Mouse (Mus musculus): ENCODE results near the gene Surf4.

DNA sequence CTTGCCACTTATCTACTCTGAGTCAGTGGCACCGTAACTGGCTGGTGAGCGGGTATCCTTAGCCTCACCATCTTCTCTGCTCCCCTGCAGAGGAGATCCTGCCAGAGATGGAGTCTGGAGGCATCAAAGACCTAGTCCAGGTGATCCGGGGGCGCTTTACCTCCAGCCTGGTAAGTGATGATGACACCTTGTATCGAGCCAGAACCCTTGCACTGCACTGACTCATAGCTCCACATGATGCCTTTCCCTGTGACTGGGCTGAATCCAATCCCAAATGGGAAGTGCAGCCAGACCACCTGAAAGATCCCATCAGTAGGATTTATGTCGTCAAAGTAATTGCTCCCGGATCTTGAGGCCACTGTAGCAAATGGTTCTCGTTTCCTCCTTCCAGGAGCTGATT lies 19.1 kb upstream of the Surf4 start:
- TF ChIP-seq CTCF (IDR thresholded peaks at IDR 0.05; ENCODE audit: borderline replicate concordance, insufficient read depth, low read length) = no peak
- TF ChIP-seq POLR2A (IDR thresholded peaks at IDR 0.05; ENCODE audit: low read depth, low read length) = no peak

Measured in embryonic fibroblast, embryonic 13.5 days (primary cell).